Mouse (Mus musculus) spleen, adult 12 weeks (tissue): ENCODE measurements around the gene Coro1c.

ENCODE experiments used
- DNase-seq: peaks from one replicate; pipeline ENCODE4 v3.0.0; 2022; ENCODE audit warnings: low spot score

The Coro1c gene

GRCm38 (mm10) chr5:113908592-113909441, at the start of gene Coro1c:
Coro1c (minus strand) TSS chr5:113908758.
- peak; percentile 99 for DNase-seq

DNA sequence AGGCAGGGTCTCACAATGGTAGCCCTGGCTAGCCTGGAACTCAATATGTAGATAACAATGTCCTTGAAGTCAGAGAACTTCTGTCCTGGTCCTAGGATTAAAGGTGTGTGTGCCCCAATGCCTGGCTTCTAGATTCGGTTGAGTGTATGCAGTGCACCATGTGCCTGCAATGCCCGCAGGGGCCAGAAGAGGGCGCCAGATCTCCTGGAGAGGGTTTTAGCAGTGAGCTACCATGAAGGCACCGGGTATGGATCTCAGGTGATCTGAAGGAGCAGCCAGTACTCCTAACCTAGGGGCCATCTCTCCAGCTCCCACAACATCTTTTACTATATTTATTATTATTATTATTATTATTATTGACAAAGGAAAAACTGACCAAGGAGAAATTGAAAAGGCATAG, 48.0 kb upstream of the Coro1c start:
- DNase-seq: peak; percentile 87

- no peak for DNase-seq
Observed at GRCm38 (mm10) chr5:113955691-113956090, 47.1 kb upstream of the Coro1c start.

GRCm38 (mm10) chr5:113955281-113955680, 46.7 kb upstream of the Coro1c start:
- no peak for DNase-seq

GRCm38 (mm10) chr5:113954421-113954820, 45.9 kb upstream of the Coro1c start:
- DNase-seq: peak; percentile 65

GRCm38 (mm10) chr5:113952519-113952918, 44.0 kb upstream of the Coro1c start:
- no peak for DNase-seq

- no peak for DNase-seq
Observed at GRCm38 (mm10) chr5:113951693-113952071, 43.1 kb upstream of the Coro1c start.

- DNase-seq: no peak
Observed at GRCm38 (mm10) chr5:113950786-113951692, 42.5 kb upstream of the Coro1c start.

- DNase-seq: no peak
Observed at GRCm38 (mm10) chr5:113950133-113950532, 41.6 kb upstream of the Coro1c start.

- no peak for DNase-seq
Observed at GRCm38 (mm10) chr5:113947280-113947679, 38.7 kb upstream of the Coro1c start.

DNA sequence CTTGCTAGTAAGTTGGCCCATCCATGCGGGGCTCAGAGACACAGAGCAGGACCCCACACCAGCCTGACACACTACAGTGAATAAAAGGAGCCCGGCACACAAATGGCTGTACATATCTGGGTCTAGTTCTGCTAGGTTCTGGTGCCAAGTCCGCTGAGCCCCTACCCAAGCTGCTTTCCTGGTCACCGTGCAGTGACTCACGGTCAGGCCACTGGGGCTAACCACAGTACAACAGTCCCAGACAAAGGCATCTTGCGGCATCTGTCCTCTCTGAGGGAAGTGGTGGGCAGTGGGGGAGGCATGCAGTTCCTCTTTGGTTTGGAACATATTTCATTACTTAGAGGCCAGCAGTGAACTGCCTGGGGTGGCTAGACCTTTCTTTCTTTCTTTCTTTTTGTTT, 36.6 kb upstream of the Coro1c start:
- no peak for DNase-seq

DNA sequence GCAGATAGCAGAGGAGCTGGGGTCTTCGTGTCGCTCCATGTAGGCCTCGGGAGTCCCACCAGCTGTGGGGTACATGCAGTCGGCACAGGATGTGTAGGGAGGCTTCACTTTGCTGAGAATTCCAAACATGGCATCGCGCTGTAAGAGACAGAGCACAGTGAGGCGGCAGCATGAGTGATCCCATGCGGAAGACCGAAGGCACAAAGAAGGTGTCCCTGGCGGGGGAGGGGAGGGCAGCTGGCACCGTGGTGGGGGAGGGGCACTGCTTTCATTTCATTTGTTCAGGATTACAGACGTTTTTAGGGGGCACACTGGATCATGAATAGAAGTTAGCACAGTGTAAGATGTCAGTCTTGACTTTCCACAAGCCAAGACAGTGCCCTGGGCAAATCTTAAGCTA, 34.8 kb upstream of the Coro1c start:
- no peak for DNase-seq

DNA sequence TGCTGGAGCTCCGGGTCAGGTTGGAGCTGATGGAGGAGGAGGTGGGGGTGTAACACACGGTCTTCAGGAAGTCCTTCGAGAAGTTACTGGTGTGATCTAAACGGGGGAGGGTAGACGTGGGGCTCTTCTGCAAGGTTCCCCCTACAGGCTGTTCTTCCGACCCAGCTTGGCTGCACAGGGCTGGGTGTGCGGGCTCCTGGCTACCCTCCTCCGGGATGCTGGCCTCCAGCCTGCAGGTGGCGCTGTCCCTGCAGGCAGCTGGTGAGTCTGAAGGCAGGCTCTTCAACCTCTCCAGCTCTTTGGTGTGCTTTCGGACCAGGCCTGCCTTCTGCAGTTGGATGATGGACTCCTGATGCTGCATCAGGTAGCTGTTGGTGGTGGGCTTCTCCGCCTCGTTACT, 34.0 kb upstream of the Coro1c start:
- DNase-seq: no peak

DNA sequence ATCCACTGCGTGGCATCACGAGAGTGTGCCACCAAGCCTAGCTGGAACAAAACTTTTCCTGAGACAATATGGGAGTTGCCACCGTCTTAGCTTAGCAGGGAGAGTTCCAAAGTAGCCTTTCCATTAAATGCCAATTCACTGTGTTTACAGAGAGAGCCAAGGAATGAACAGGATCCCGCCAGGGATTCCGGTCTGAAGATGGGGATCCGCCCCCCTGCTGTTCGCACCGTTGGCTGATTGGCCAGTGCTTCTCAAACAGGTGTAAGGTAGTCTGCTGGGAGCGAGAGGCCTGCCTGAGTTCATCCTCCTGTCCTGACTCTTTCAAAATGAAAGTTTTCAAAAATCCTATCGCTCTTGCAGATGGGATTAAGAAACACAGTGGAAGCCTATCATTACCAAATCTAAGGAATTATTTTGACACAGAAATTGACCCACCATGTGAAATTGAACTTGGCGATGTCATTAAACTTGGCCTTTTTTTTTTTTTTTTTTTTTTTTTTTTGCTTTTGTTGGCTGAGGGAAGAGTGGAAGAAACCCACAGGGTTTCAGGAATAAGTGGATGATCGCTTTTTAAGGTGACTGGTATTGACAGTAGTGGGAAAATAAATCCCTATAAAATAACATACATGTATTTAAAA, 30.8 kb upstream of the Coro1c start:
- DNase-seq: no peak

- DNase-seq: no peak
Observed at GRCm38 (mm10) chr5:113937650-113938049, 29.1 kb upstream of the Coro1c start.

DNA sequence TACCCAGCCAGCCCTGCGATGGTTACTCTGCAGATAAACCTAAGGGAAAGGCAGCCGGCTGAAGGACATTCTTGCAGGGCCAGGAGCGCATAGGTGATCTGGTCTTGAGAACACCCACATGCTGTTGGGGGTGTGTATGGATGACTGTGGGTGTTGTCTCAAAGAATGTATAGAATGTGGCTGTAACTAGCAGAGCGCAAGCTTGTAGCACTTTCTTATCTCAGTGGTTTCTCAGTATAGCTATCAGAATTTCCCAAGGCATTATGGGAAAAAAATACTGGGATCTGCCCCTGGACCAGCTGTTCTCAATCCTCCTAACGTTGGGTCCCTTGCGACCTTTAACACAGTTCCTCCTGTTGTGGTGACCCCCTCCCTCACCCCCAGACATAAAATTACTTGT, 25.3 kb upstream of the Coro1c start:
- DNase-seq: no peak

GRCm38 (mm10) chr5:113933480-113933879, 24.9 kb upstream of the Coro1c start:
- DNase-seq: no peak

GRCm38 (mm10) chr5:113932310-113932709, 23.8 kb upstream of the Coro1c start:
- DNase-seq: no peak

GRCm38 (mm10) chr5:113930648-113931609, 22.4 kb upstream of the Coro1c start:
- no peak for DNase-seq

GRCm38 (mm10) chr5:113929950-113930647, 21.5 kb upstream of the Coro1c start:
- no peak for DNase-seq

DNA sequence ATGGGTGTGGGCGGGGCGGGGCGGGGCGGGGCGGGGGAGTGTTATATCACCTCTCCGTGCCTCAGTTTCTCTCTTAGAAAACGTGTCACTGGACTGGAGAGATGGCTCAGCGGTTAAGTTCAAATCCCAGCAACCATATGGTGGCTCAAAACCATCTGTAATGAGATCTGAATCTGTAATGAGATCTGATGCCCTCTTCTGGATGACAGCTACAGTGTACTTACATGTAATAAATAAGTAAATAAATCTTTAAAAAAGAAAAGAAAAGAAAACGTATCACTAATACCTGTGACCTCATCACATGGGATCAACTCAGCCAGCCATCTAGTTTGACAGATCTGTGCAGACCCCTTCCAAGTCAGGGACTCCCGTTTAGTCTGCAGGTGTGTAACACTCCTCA, 21.0 kb upstream of the Coro1c start:
- DNase-seq: no peak
